Mouse (Mus musculus): ENCODE data around the gene Xdh.

- TF ChIP-seq CTCF (IDR thresholded peaks at IDR 0.05; ENCODE audit: control insufficient read depth, insufficient read depth, insufficient read length) (no peak), MYOG (IDR thresholded peaks at IDR 0.05; ENCODE audit: control insufficient read depth, extremely low read depth, insufficient read length) (no peak), CEBPB (IDR thresholded peaks at IDR 0.05; ENCODE audit: low read depth) (no peak), MAX (IDR thresholded peaks at IDR 0.05) (no peak), USF1 (IDR thresholded peaks at IDR 0.05; ENCODE audit: low read depth) (no peak), MYOD1 (IDR thresholded peaks at IDR 0.05; ENCODE audit: control insufficient read depth, insufficient read length, low read depth) (no peak), FOSL1 (IDR thresholded peaks at IDR 0.05; ENCODE audit: insufficient read depth, low read length, poor library complexity, severe bottlenecking) (no peak)
Measured at GRCm38 (mm10) chr17:73976066-73976465, 26.1 kb upstream of the Xdh start.

All from C2C12 (cell line).